Mouse (Mus musculus) embryo, embryonic 10.5 days (tissue): ENCODE measurements around the gene Selenov.

Source experiments
- DNase-seq: peaks from one replicate; pipeline ENCODE4 v3.0.0-alpha.2; 2015; ENCODE audit warnings: low spot score

The Selenov gene

GRCm38 (mm10) chr7:28290638-28291590 lies at the start of gene Selenov:
TSS of gene Selenov (minus strand) at chr7:28291186.
- peak; percentile 73 for DNase-seq

- peak; percentile 65 for DNase-seq
These were observed 48.4 kb upstream of the Selenov start for GRCm38 (mm10) chr7:28339213-28339917.

GRCm38 (mm10) chr7:28338108-28338998 lies 47.4 kb upstream of the Selenov start, which contains the start of gene Supt5:
TSS of gene Supt5 (minus strand) at chr7:28338746.
- peak; percentile 100 for DNase-seq

GRCm38 (mm10) chr7:28335471-28335870 lies 44.5 kb upstream of the Selenov start:
- DNase-seq, result no peak

- DNase-seq, result no peak
These were observed 43.5 kb upstream of the Selenov start for GRCm38 (mm10) chr7:28334534-28334933.

GRCm38 (mm10) chr7:28328260-28328659 lies 37.3 kb upstream of the Selenov start:
- no peak for DNase-seq

- no peak for DNase-seq
These were observed 35.5 kb upstream of the Selenov start for GRCm38 (mm10) chr7:28326457-28326856.

GRCm38 (mm10) chr7:28325293-28325692 lies 34.3 kb upstream of the Selenov start:
- no peak for DNase-seq

- DNase-seq, result no peak
These were observed 31.2 kb upstream of the Selenov start for GRCm38 (mm10) chr7:28321974-28322720.

- DNase-seq, result no peak
These were observed 27.7 kb upstream of the Selenov start for GRCm38 (mm10) chr7:28318714-28319113.

GRCm38 (mm10) chr7:28318036-28318435 lies 27.1 kb upstream of the Selenov start:
- no peak for DNase-seq

GRCm38 (mm10) chr7:28311926-28312543 lies 21.0 kb upstream of the Selenov start, which contains the start of gene Timm50:
TSS of gene Timm50 (minus strand) at chr7:28312072.
- DNase-seq, result peak; percentile 98

- no peak for DNase-seq
These were observed 20.4 kb upstream of the Selenov start for GRCm38 (mm10) chr7:28311151-28311925.

GRCm38 (mm10) chr7:28309737-28310136 lies 18.8 kb upstream of the Selenov start:
- peak; percentile 45 for DNase-seq

- no peak for DNase-seq
These were observed 15.2 kb upstream of the Selenov start for GRCm38 (mm10) chr7:28306216-28306615.

GRCm38 (mm10) chr7:28305641-28306040 lies 14.7 kb upstream of the Selenov start:
- DNase-seq, result no peak

- DNase-seq, result peak; percentile 84
These were observed 10.8 kb upstream of the Selenov start, which contains the start of gene Dll3 for GRCm38 (mm10) chr7:28301616-28302433. TSS of gene Dll3 (minus strand) at chr7:28302238.

- peak; percentile 90 for DNase-seq
These were observed 8.0 kb upstream of the Selenov start for GRCm38 (mm10) chr7:28298837-28299625.
